Mouse (Mus musculus): ENCODE measurements at regions not wholly inside any gene's neighbourhood (a gene's known extent, or its start where the extent isn't known, plus 50 kb on each side); places are given as distances from the start of the nearest gene placed in this dataset.

DNA sequence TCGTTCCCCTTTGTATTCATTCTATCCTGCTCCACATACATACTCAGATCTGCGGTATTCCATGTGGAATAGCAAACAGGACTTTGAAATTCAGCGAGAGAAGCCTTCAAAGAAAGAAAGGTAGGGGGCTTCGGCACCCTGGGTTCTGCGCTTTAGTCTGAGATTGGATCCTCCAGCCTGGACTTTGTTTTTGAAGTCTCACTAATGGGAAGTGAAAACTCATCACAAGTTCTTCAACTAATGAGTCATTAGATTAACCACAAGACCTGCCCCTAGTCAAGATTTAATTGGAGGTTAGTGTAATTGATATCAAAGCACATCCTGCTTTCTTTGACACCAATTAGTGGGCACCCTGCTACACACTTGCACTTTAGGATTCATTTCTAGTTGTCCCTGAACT lies 492.5 kb upstream of the Zfp960 start:
- no peak overlapping the region for H3K9ac ChIP-seq
- no peak overlapping the region for H3K4me2 ChIP-seq
- H3K9me3 ChIP-seq: no peaks in the 10 kb centered on the region
- ATAC-seq (ENCODE audit: insufficient number of reproducible peaks, low FRiP score, low TSS enrichment, low read depth): no peak
- no peak overlapping the region for H3K4me3 ChIP-seq
- H3K27ac ChIP-seq: no peak overlapping the region
- H3K36me3 ChIP-seq: no peaks in the 10 kb centered on the region
- H3K4me1 ChIP-seq: no peaks in the 10 kb centered on the region
- 24% methylated on average over 5 of the region's 5 CpGs for WGBS
- no peaks in the 10 kb centered on the region for H3K27me3 ChIP-seq

DNA sequence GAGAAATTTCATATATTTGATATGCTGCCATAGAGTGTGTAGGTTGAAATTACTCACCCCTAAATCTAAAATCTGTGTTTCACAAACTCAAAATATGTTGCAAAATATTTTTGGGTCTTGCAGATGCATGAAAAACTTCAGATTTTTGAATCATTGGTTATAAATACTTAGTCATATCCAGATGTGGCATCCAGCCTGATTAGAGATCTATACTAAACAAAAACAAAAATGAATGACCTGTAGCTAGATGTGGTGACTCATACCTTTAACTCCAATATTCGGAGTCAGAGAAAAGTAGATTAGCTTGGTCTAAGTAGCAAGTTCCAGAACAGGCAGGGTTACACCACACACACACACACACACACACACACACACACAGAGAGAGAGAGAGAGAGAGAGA lies 475.1 kb upstream of the Zfp960 start:
- H3K36me3 ChIP-seq: no peaks in the 10 kb centered on the region
- no peaks in the 10 kb centered on the region for H3K27me3 ChIP-seq
- H3K9me3 ChIP-seq: no peaks in the 10 kb centered on the region
- H3K4me2 ChIP-seq: no peak overlapping the region
- H3K4me1 ChIP-seq: no peaks in the 10 kb centered on the region
- no peak for ATAC-seq (ENCODE audit: insufficient number of reproducible peaks, low FRiP score, low TSS enrichment, low read depth)
- H3K9ac ChIP-seq: no peak overlapping the region
- WGBS: 83% methylated on average over 1 of the region's 1 CpGs
- H3K4me3 ChIP-seq: no peak overlapping the region
- no peak overlapping the region for H3K27ac ChIP-seq

DNA sequence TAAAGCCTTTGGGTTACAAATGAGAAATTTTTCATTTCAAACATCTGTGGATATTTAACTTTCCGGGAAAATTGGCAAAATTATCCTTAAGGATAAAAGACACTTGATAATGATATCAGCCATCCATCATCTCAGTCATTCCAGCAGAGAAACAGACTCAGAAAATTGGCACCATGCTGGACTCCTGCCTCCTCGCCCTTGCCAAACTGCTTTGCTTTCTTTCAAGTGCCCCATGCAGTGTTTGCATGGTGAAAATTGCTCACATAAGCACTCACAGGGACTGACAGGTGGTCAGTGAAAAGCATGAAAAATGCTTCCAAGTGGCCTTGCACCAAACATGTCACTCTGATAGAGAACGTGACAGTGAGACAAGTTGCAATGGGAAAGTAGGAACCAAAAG lies 464.2 kb upstream of the Zfp960 start:
- H3K4me1 ChIP-seq: no peaks in the 10 kb centered on the region
- WGBS: 45% methylated on average over 3 of the region's 3 CpGs

DNA sequence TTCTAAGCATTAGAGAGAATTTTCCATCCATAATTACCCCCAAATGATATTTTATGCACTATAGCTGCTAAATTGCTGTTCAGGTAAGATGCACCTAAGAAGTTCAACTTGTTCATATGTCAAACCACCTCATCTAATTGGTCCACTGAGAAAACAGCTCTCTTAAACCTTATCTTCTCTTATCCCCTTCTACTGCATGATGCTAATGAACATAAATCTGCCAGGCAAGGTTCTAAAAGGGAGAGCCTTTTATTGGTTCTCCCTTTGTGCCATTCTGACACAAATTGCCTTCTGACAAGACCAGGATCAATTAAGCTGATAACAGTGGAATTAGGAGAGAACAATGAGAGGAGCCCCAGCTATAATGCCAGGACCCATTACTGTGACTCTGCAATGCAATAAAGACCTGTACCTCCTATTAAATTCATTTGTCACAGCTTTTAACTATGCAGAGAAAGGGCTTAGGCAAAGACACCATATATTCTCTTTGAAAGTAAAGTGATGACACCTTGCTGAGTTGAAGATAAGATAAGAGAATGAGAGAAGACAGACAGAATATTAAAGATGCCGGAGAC lies 451.4 kb upstream of the Zfp960 start:
- H3K27ac ChIP-seq: no peak overlapping the region
- WGBS: 59% methylated on average over 1 of the region's 1 CpGs
- H3K4me3 ChIP-seq: no peak overlapping the region
- H3K9me3 ChIP-seq: no peaks in the 10 kb centered on the region
- ATAC-seq (ENCODE audit: insufficient number of reproducible peaks, low FRiP score, low TSS enrichment, low read depth): no peak
- no peaks in the 10 kb centered on the region for H3K4me1 ChIP-seq
- H3K27me3 ChIP-seq: no peaks in the 10 kb centered on the region
- no peaks in the 10 kb centered on the region for H3K36me3 ChIP-seq
- no peak overlapping the region for H3K9ac ChIP-seq
- no peak overlapping the region for H3K4me2 ChIP-seq

More for the DNA sequence above, 464.2 kb upstream of the Zfp960 start:
- Histone ChIP-seq H3K36me3 (no peaks in the 10 kb centered on the region), H3K9ac (no peak overlapping the region), H3K27me3 (no peaks in the 10 kb centered on the region), H3K4me3 (no peak overlapping the region), H3K4me2 (no peak overlapping the region), H3K9me3 (no peaks in the 10 kb centered on the region), H3K27ac (no peak overlapping the region)
- ATAC-seq (ENCODE audit: insufficient number of reproducible peaks, low FRiP score, low TSS enrichment, low read depth): no peak

DNA sequence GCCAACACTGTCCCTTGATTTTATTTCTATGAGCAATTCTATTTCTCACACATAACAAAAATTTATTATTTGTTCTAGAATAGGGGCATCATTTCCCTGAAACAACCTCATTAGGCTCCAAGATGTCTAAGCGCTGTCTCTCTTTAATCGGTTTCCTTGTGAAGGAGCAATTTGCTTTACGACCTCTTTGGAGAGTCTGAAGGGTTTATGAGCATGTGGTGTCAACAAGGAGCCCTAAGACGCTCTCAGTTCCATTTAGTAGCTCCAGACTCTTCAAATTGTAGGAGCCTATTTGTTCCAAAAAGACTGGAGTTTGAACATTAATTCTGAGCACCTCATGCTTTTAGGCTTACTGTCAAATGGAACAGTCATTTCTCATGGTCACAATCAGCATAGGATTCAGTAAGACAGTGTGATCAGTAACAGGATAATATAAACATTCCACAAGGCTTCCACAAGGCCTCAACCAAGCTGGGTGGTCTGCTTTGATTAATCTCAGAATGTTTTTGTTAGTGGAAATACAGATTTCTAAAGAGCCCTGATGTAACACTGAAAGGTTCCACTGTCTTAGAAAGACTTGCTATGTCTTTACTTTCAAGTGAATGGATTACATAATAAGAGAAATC lies 441.9 kb upstream of the Zfp960 start:
- no peak for ATAC-seq (ENCODE audit: insufficient number of reproducible peaks, low FRiP score, low TSS enrichment, low read depth)
- no peaks in the 10 kb centered on the region for H3K36me3 ChIP-seq
- no peak overlapping the region for H3K27ac ChIP-seq
- no peak overlapping the region for H3K4me2 ChIP-seq
- no peaks in the 10 kb centered on the region for H3K27me3 ChIP-seq
- no peak overlapping the region for H3K9ac ChIP-seq
- H3K9me3 ChIP-seq: no peaks in the 10 kb centered on the region
- H3K4me3 ChIP-seq: no peak overlapping the region
- WGBS: 15% methylated on average over 4 of the region's 4 CpGs
- no peaks in the 10 kb centered on the region for H3K4me1 ChIP-seq

DNA sequence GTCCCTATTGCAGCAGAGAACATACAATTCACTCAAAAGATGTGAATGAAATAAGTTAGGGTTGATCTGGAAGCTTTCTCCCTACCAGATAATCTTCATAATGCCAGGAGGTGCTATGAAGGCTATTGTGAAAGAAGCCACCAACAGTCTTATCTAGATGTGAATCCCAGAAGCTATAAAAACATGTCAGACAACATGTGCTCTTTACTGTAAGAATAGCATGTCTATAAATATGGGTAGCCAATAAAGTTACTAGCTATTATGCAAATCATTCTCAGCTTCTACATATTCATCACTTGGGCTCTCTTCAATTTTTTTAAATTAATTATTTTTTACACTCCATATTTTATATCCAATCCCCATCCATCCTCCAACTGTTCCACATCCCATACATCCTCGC lies 434.1 kb upstream of the Zfp960 start:
- Histone ChIP-seq H3K9me3 (no peaks in the 10 kb centered on the region), H3K4me1 (no peaks in the 10 kb centered on the region), H3K27ac (no peak overlapping the region), H3K9ac (no peak overlapping the region), H3K4me3 (no peak overlapping the region), H3K36me3 (no peaks in the 10 kb centered on the region), H3K27me3 (no peaks in the 10 kb centered on the region), H3K4me2 (no peak overlapping the region)
- ATAC-seq (ENCODE audit: insufficient number of reproducible peaks, low FRiP score, low TSS enrichment, low read depth): no peak
- WGBS: 80% methylated on average over 1 of the region's 1 CpGs

DNA sequence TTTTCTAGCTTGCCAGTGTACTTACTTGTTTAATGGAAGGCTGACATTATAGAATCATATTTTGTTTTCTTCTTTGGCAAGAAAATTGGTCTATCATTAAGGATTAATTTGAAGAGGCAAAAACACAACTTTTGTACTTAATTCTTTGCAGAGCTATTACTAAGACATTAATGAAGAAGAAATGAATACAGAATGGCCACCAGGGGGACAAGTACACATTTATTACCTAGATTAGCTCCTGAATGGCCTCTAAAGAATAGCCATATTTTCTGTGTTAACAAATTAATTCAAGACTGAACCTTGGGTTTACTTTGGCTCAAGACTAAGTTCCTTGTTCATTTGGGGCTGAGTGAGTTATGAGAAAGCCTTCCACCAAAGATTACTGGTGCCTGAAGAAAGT lies 430.5 kb upstream of the Zfp960 start:
- Histone ChIP-seq H3K4me1 (no peaks in the 10 kb centered on the region), H3K4me2 (no peak overlapping the region), H3K9me3 (no peaks in the 10 kb centered on the region), H3K4me3 (no peak overlapping the region), H3K27ac (no peak overlapping the region), H3K36me3 (no peaks in the 10 kb centered on the region), H3K9ac (no peak overlapping the region), H3K27me3 (no peaks in the 10 kb centered on the region)
- ATAC-seq (ENCODE audit: insufficient number of reproducible peaks, low FRiP score, low TSS enrichment, low read depth): no peak

DNA sequence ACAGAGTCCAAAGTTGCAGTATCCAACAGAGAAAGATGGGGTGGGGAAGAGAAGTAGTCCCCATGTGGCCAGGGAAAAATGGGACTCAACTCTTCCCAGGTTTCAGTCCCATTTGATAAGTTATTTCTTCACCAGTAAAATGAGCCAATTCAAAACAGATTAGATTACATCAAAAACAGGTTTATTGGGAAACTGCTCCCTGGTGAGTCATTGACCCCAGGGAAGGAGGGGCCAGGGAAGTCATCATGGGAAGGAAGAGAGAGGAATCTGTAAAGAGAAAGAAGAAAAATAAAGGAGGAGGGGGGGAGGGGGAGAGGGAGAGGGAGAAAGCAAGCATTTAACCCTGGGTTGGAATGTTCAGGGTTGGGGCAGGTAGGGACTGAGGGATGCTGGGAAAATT lies 426.4 kb upstream of the Zfp960 start:
- no peak overlapping the region for H3K4me3 ChIP-seq
- H3K27me3 ChIP-seq: no peaks in the 10 kb centered on the region
- no peak overlapping the region for H3K27ac ChIP-seq
- no peaks in the 10 kb centered on the region for H3K36me3 ChIP-seq
- H3K9ac ChIP-seq: no peak overlapping the region
- H3K4me2 ChIP-seq: no peak overlapping the region
- no peaks in the 10 kb centered on the region for H3K4me1 ChIP-seq
- no peaks in the 10 kb centered on the region for H3K9me3 ChIP-seq
- ATAC-seq (ENCODE audit: insufficient number of reproducible peaks, low FRiP score, low TSS enrichment, low read depth): no peak

DNA sequence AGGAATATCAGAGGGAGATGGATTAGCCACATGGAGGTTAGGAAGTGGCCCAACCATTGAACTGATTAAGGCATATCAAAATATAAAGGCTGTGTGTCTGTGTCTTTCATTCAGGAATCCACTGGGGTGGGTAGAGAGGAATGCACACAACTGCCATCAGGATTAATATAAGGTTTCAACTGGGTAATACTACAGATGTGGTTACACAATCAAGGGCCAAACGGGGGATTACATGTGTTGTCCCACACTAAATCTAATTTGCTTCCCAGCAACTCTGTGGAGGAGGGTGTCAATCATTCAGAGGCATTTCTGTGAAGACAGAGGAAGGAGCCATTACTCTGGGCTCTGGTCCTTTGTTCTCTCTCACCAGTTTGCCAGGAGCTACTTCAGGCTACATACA lies 416.0 kb upstream of the Zfp960 start:
- Histone ChIP-seq H3K9ac (no peak overlapping the region), H3K27ac (no peak overlapping the region), H3K4me1 (no peaks in the 10 kb centered on the region), H3K4me2 (no peak overlapping the region), H3K9me3 (no peaks in the 10 kb centered on the region), H3K36me3 (no peaks in the 10 kb centered on the region), H3K27me3 (no peaks in the 10 kb centered on the region), H3K4me3 (no peak overlapping the region)
- 59% methylated on average over 1 of the region's 1 CpGs for WGBS
- no peak for ATAC-seq (ENCODE audit: insufficient number of reproducible peaks, low FRiP score, low TSS enrichment, low read depth)

DNA sequence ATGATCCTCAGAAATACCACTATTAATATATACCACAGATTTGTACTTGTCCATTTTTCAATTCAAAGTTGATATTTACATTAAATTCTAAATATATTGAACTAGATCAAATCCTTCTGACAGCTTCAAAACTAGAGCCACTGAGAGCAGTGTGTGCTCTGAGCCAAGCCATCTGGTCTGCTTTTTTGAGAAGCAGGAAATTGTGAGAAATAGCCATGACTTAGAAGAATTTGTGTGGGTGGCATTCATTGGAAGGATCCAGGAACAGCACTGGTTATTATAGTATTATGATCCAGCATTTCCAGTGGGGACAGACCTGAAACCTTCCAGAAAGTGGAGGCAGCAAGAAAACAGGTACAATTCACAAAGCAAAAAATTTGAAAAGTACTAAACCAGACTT lies 398.7 kb upstream of the Zfp960 start:
- no peaks in the 10 kb centered on the region for H3K36me3 ChIP-seq
- H3K27ac ChIP-seq: no peak overlapping the region
- H3K27me3 ChIP-seq: no peaks in the 10 kb centered on the region
- no peak overlapping the region for H3K4me2 ChIP-seq
- no peaks in the 10 kb centered on the region for H3K4me1 ChIP-seq
- ATAC-seq (ENCODE audit: insufficient number of reproducible peaks, low FRiP score, low TSS enrichment, low read depth): no peak
- no peak overlapping the region for H3K4me3 ChIP-seq
- no peak overlapping the region for H3K9ac ChIP-seq
- H3K9me3 ChIP-seq: no peaks in the 10 kb centered on the region

DNA sequence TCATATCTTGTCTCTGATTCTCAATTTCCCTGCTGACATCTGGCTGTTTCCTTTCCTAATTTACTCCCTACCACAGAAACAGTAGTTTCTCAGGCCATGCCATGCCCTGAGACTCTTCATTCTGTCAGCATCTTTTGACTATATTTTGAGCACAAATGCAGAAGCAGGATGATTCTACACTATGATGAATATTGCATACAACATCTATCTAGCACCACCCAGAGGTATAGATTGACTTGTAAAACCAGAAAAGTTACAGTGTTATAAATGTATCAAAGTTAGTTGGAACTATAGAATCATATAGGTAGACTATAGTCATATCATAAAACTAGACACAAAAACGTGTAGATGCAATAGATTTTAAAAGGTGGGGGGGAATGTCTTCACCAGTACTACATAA lies 396.3 kb upstream of the Zfp960 start:
- Histone ChIP-seq H3K27ac (no peak overlapping the region), H3K4me1 (no peaks in the 10 kb centered on the region), H3K4me3 (no peak overlapping the region), H3K36me3 (no peaks in the 10 kb centered on the region), H3K27me3 (no peaks in the 10 kb centered on the region), H3K9me3 (no peaks in the 10 kb centered on the region), H3K9ac (no peak overlapping the region), H3K4me2 (no peak overlapping the region)
- no peak for ATAC-seq (ENCODE audit: insufficient number of reproducible peaks, low FRiP score, low TSS enrichment, low read depth)
- 58% methylated on average over 1 of the region's 1 CpGs for WGBS

DNA sequence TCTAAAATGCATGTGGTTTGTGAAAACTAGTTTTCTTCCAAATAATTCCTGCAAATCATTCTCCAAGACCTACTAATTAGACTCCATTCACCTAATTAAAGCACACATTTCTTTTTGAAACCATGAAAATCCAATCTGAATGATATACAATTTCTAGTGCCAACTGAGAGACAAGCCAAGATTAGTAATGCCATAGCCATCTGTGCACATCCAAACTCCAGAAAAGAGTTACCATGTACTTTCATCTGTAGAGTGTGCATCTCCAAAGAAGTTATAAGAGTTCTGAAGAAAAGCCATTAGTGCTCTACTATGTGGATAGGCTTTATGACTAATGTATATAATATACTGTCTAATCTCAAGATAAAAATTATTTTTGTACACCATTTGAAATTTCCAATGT lies 359.7 kb upstream of the Zfp960 start:
- no peaks in the 10 kb centered on the region for H3K9me3 ChIP-seq
- H3K4me3 ChIP-seq: no peak overlapping the region
- no peak overlapping the region for H3K4me2 ChIP-seq
- H3K4me1 ChIP-seq: no peaks in the 10 kb centered on the region
- ATAC-seq (ENCODE audit: insufficient number of reproducible peaks, low FRiP score, low TSS enrichment, low read depth): no peak
- no peak overlapping the region for H3K9ac ChIP-seq
- H3K27me3 ChIP-seq: no peaks in the 10 kb centered on the region
- H3K36me3 ChIP-seq: no peaks in the 10 kb centered on the region
- no peak overlapping the region for H3K27ac ChIP-seq

DNA sequence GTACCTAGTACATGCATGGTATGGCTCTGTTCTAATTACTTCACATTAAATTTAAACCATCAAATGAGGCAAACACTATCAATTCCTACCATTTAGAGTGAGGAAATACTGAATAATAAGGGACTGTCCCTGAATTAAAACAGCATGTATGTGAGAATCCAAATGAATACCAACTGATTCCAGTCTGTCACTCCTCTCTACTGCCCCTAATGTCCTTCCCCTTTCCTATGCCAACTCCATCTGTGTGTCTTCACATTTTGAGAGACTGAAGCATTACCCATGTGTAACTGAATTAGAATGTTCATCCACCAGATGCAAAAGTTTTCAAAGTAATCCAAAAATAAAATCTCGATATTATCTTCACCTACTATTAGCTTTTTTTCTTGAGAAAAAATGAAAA lies 358.0 kb upstream of the Zfp960 start:
- H3K4me3 ChIP-seq: no peak overlapping the region
- no peaks in the 10 kb centered on the region for H3K27me3 ChIP-seq
- H3K4me1 ChIP-seq: no peaks in the 10 kb centered on the region
- ATAC-seq (ENCODE audit: insufficient number of reproducible peaks, low FRiP score, low TSS enrichment, low read depth): no peak
- H3K9ac ChIP-seq: no peak overlapping the region
- H3K27ac ChIP-seq: no peak overlapping the region
- H3K4me2 ChIP-seq: no peak overlapping the region
- no peaks in the 10 kb centered on the region for H3K36me3 ChIP-seq
- WGBS: 81% methylated on average over 1 of the region's 1 CpGs
- H3K9me3 ChIP-seq: no peaks in the 10 kb centered on the region

All from limb, embryonic 15.5 days (tissue).